Mouse (Mus musculus) stomach, postnatal 0 days (tissue): Measurements from ENCODE around the gene Podn. TPM values are rescaled to one million over a fixed set of nuclear protein-coding genes. Genes with fewer than 3 reads are reported as not detected.

Experiments
- ATAC-seq: fragments of 200-750 bp; cut with Nextera tagmentation; 2 replicates; pipeline ENCODE4 v1.8.0; 2017; ENCODE audit not compliant: low FRiP score, low TSS enrichment
- DNase-seq: peaks from one replicate; pipeline ENCODE4 v3.0.0-alpha.2; 2016; ENCODE audit warnings: low spot score
- H3K27ac ChIP-seq: fragments of 300-500 bp; sonication (generic); replicated peaks from 2 replicates; pipeline ENCODE4 v1.5.1; 2014; ENCODE audit warnings: mild to moderate bottlenecking, control low read depth
- H3K27me3 ChIP-seq: fragments of 300-500 bp; sonication (generic); 2 replicates; pipeline ENCODE4 v1.6.1; 2014; ENCODE audit warnings: low read length; ENCODE audit not compliant: control insufficient read depth, insufficient read depth
- H3K36me3 ChIP-seq: fragments of 300-500 bp; sonication (generic); 2 replicates; pipeline ENCODE4 v1.6.1; 2014; ENCODE audit warnings: low read length, mixed read lengths; ENCODE audit not compliant: control insufficient read depth, insufficient read depth
- H3K4me1 ChIP-seq: fragments of 300-500 bp; sonication (generic); replicated peaks from 2 replicates; pipeline ENCODE4 v1.6.1; 2014; ENCODE audit warnings: antibody characterized with exemption; ENCODE audit not compliant: control insufficient read depth, insufficient read depth
- H3K4me2 ChIP-seq: fragments of 300-500 bp; sonication (generic); replicated peaks from 2 replicates; pipeline ENCODE4 v1.6.1; 2014; ENCODE audit warnings: low read depth, mild to moderate bottlenecking, control low read depth, moderate library complexity
- H3K4me3 ChIP-seq: fragments of 300-500 bp; sonication (generic); 2 replicates; pipeline ENCODE4 v1.5.1; 2014; ENCODE audit warnings: low read depth, low read length, control low read depth
- H3K9ac ChIP-seq: fragments of 300-500 bp; sonication (generic); 2 replicates; pipeline ENCODE4 v1.6.1; 2014; ENCODE audit warnings: mild to moderate bottlenecking, low read length, control low read depth, mixed read lengths
- H3K9me3 ChIP-seq: fragments of 300-500 bp; sonication (generic); 2 replicates; pipeline ENCODE4 v1.6.1; 2016; ENCODE audit warnings: low read length; ENCODE audit not compliant: control insufficient read depth
- CTCF ChIP-seq: IDR thresholded peaks from 2 replicates; pipeline ENCODE4 v1.5.1; 2016; ENCODE audit warnings: antibody characterized with exemption, low read depth, mild to moderate bottlenecking, moderate library complexity
- EP300 ChIP-seq: optimal IDR thresholded peaks from 2 replicates; pipeline ENCODE3; 2016; ENCODE audit warnings: antibody characterized with exemption
- WGBS: fragments of 180-500 bp; shearing (Covaris S2); extraction: QIAGEN DNeasy Blood & Tissue Kit; methylation state at CpG from one replicate; pipeline ENCODE4 v1.1.7; 2014; 5-methylcytosine and 5-hydroxymethylcytosine counted together
- polyA plus RNA-seq: library from polyadenylated mRNA; unstranded; fragments of >200 nt; fragmentation: Nextera tagmentation; extraction: Ambion mirVana; gene quantifications from 2 replicates; pipeline ENCODE4 v1.2.1, GENCODE M21; 2015

Gene Podn
- polyA plus RNA-seq, 1 experiment from 2014 or later = 2.0 TPM

- H3K27ac ChIP-seq = 0 out of 2 replicates have a peak overlapping the region, but pooled peaks have one; percentile 24
- H3K27me3 ChIP-seq = peaks cover 9% of the 10 kb centered on the region; the same call in 1 of the 2 replicates
- TF ChIP-seq EP300 = no peak
- TF ChIP-seq CTCF = no peak
- DNase-seq = peak; percentile 60
- no peaks in the 10 kb centered on the region for H3K9me3 ChIP-seq
- H3K36me3 ChIP-seq = no peaks in the 10 kb centered on the region
- H3K4me2 ChIP-seq = peak overlapping the region; percentile 98
- peak overlapping the region; percentile 61 for H3K9ac ChIP-seq
- under 1% methylated on average over 56 of the region's 86 CpGs for WGBS
- H3K4me1 ChIP-seq = 0 out of 2 replicates have a peak, but pooled peaks cover 4% of the 10 kb centered on the region
- H3K4me3 ChIP-seq = peak overlapping the region; percentile 62
- peak; percentile 52 for ATAC-seq
These were observed 64.5 kb downstream of the Podn start for GRCm38 (mm10) chr4:108031502-108032351.

GRCm38 (mm10) chr4:108030888-108031501, 65.2 kb downstream of the Podn start:
- H3K36me3 ChIP-seq = no peaks in the 10 kb centered on the region
- ATAC-seq = 0 out of 2 replicates have a peak, but pooled peaks have one; percentile 15
- no peaks in the 10 kb centered on the region for H3K9me3 ChIP-seq
- no peak for TF ChIP-seq CTCF
- no peak for TF ChIP-seq EP300
- WGBS = 12% methylated on average over 22 of the region's 22 CpGs
- H3K27me3 ChIP-seq = peaks cover 9% of the 10 kb centered on the region; the same call in 1 of the 2 replicates
- H3K4me2 ChIP-seq = peak overlapping the region; percentile 98
- H3K9ac ChIP-seq = peak overlapping the region; percentile 61; the same call in 1 of the 2 replicates
- H3K4me1 ChIP-seq = 0 out of 2 replicates have a peak, but pooled peaks cover 4% of the 10 kb centered on the region
- peak overlapping the region; percentile 62 for H3K4me3 ChIP-seq
- no peak overlapping the region for H3K27ac ChIP-seq
- peak; percentile 29 for DNase-seq

DNA sequence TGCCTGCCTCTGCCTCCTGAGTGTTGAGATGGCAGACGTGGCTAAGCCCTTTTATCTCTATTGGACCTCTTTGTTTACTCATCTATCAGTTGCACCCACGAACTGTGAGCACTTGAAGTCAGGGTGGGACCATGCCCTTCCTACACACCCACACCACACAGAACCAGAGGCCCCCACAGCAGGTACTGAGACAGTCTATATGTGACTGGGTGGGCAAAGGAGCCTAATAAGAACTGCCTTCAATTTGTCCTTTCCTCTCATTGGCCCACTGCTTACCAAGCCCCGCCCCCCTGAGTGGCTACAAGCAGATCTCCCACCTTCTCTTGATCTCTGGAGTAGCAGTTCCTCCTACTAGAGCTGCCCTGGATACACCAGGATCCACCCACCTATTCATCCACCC, 70.1 kb downstream of the Podn start:
- peaks cover 3% of the 10 kb centered on the region; the same call in 1 of the 2 replicates for H3K27me3 ChIP-seq
- no peaks in the 10 kb centered on the region for H3K36me3 ChIP-seq
- H3K4me1 ChIP-seq = 0 out of 2 replicates have a peak, but pooled peaks cover under 1% of the 10 kb centered on the region
- WGBS = 43% methylated on average over 3 of the region's 3 CpGs
- no peak for TF ChIP-seq EP300
- no peak for TF ChIP-seq CTCF
- ATAC-seq = no peak
- H3K9ac ChIP-seq = no peak overlapping the region
- no peak overlapping the region for H3K4me3 ChIP-seq
- no peak overlapping the region for H3K4me2 ChIP-seq
- no peaks in the 10 kb centered on the region for H3K9me3 ChIP-seq
- no peak overlapping the region for H3K27ac ChIP-seq
- no peak for DNase-seq

DNA sequence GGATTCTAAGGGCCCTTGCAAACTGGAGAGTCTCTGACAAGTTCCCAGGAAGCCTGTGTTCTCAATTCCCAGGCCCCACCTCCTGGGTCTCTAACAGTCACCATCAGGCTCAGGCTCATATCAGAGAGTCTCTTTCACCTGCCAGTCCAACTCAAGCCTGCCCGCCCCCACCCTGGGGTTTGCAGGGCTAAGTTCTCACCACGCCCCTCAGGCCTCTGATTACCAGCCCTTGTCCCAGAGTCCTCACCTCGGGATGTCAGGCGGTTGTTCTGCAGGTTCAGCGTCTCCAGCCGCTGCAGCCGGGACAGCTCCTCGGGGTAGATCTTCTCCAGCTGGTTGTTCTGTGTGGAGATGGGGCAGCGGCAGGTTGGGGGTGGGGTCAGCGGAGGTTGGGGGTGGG, 71.0 kb downstream of the Podn start:
- H3K4me2 ChIP-seq = no peak overlapping the region
- no peak overlapping the region for H3K27ac ChIP-seq
- ATAC-seq (peak; percentile 73), DNase-seq (peak; percentile 82)
- H3K9me3 ChIP-seq = no peaks in the 10 kb centered on the region
- TF ChIP-seq EP300 = no peak
- no peak for TF ChIP-seq CTCF
- 13% methylated on average over 10 of the region's 10 CpGs for WGBS
- no peak overlapping the region for H3K9ac ChIP-seq
- no peak overlapping the region for H3K4me3 ChIP-seq
- H3K4me1 ChIP-seq = no peaks in the 10 kb centered on the region
- no peaks in the 10 kb centered on the region for H3K36me3 ChIP-seq
- H3K27me3 ChIP-seq = no peaks in the 10 kb centered on the region

- Histone ChIP-seq H3K27ac (no peak overlapping the region), H3K4me2 (no peak overlapping the region), H3K36me3 (no peaks in the 10 kb centered on the region), H3K4me1 (no peaks in the 10 kb centered on the region), H3K4me3 (no peak overlapping the region), H3K27me3 (no peaks in the 10 kb centered on the region), H3K9me3 (no peaks in the 10 kb centered on the region), H3K9ac (no peak overlapping the region)
- DNase-seq (no peak), ATAC-seq (peak; percentile 65)
- TF ChIP-seq CTCF (no peak), EP300 (no peak)
- WGBS = 60% methylated on average over 5 of the region's 5 CpGs
These were observed 71.6 kb downstream of the Podn start for GRCm38 (mm10) chr4:108024641-108025040.

DNA sequence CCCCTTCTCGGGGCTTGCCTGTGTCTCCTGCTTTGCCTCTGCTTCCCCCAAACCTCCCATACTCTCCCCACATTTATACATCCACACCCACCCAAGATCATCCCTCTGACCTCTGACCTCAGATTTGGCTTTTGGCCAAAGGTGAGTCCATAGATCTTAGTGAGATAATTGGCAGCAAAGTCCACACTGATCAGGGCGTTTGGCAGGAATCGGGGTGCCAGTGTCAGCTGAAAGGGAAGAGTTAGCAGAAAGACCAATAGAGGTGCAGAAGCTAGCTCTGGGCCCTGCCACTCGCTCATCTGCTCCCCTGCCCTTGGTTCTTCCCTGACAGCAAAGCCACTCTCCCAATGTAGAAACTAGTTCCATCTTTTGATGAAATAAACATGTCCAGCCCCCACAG, 73.1 kb downstream of the Podn start:
- WGBS = 84% methylated on average over 4 of the region's 4 CpGs
- no peak for DNase-seq
- Histone ChIP-seq H3K36me3 (no peaks in the 10 kb centered on the region), H3K9me3 (no peaks in the 10 kb centered on the region), H3K27me3 (no peaks in the 10 kb centered on the region), H3K4me2 (no peak overlapping the region), H3K4me1 (no peaks in the 10 kb centered on the region), H3K27ac (no peak overlapping the region), H3K4me3 (no peak overlapping the region), H3K9ac (no peak overlapping the region)
- ATAC-seq = no peak
- TF ChIP-seq EP300 (no peak), CTCF (no peak)
